Mouse (Mus musculus): ENCODE measurements around the gene Mkrn1.
"Not testable (repeated sequence)": the region's sequence is repeated elsewhere in the genome, so short reads cannot be mapped to it uniquely, and the experiment has no call there.

The Mkrn1 gene

DNA sequence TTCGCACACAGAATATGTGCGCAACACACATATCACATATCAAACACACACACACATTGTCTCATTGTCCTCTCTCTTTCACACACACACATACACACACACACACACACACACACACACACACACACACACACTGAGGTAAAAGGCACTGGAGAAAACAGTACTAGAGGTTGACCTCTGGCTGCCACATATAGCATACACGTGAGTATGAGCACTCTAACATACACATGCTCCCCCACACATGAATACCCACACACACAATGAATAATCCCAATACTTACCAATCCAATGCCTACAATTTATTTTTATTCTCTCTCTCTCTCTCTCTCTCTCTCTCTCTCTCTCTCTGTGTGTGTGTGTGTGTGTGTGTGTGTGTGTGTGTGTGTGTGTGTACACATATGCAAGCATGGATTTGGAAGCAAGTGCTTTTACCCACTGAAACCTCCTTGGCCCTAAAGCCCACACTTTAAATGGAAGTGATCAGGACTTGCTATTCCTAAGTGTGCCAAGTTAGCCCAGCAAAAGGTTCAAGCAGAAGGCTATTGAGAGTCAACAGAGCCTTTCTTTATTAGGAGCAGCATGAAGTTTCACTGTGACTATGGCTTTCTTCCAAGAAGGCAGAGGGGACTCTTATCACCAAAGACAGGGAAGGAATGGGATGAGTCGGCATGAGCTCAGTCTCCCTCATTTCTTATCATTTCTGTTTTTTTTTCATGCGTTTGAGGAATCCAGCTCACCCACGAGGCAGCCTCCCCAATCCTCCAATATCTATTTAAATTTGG, 8.9 kb upstream of the Mkrn1 start:
- DNase-seq, result no peak

DNA sequence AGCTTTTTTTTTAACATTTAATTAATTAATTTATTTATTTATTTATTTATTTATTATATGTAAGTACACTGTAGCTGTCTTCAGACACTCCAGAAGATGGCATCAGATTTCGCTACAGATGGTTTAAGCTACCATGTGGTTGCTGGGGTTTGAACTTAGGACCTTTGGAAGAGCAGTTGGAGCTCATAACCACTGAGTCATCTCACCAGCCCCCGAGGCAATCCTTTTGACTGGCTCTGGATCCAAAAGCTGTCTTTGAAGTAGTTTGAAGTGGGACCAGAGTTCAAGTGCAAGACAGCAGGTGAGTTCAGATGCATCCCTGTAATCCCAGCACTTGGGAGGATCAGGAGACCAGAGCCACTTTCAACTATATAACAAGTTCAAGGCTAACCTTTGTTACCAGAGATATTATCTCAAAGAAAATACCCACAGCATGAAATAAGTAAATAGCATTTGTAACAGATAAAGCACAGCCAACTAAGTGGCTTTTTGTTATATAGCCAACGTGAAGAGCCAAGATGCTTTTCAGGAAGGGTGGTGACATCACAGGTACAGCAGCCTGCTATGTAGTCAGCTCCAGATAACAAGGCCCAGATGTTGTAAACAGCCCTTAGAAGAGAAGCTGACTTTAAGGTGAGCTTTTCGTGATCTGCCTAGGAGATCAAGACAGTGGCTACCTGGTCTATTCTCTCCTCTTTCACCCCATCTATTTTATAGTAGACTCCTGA, 7.2 kb upstream of the Mkrn1 start:
- no peak for DNase-seq

DNA sequence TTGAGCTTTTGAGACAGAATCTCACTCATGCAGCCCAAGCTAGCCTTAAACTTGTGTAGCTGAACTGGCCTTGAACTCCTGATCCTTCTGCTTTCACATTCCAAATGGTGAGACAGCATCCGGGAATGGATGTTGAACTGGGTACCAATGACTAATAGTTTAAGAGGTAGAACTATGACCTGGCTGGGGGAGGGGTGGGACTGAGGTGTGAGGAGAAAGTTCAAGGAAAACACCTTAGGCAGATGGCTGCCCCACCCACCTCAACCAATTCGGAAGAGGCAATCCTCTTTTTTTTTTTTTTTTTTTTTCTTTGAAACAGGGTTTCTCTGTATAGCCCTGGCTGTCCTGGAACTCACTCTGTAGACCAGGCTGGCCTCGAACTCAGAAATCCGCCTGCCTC, 6.5 kb upstream of the Mkrn1 start:
- no peak for DNase-seq

DNA sequence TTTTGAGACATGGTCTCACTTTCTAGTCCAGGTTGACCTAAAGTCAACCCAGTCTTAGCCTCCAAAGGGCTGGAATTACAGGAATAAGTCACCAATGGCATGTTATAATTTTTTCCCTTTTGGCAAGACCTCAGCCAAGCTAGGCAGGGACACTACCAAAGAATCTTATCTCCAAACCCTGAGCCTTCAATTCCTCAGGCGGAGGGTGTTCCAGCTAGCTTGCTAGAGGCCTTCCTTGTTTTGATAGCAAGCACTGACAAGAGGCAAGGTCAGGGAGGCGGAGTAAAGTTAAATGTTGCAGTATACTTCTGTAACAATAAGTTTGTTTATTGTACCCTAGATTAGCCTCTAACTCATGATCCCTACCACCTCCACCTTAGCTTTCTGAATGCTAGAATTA, 4.9 kb upstream of the Mkrn1 start:
- no peak for DNase-seq

DNA sequence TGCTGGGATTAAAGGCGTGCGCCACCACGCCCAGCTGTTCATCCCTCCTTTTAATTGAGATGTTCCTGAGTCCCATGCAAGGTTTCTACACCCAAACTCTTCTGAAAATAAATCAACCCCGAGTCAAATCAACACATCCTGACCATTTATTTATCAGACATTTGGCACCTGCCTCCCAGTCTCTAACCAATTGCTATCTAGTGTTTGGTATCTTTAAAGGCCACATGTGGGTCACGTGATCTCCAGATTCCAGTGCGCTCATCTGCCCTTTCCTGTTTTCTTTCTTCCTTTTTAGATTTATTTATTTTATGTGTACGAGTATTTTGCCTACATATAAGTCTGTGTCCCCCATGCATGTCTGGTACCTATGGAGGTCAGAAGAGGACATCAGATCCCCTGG, 3.4 kb upstream of the Mkrn1 start:
- DNase-seq, result no peak

DNA sequence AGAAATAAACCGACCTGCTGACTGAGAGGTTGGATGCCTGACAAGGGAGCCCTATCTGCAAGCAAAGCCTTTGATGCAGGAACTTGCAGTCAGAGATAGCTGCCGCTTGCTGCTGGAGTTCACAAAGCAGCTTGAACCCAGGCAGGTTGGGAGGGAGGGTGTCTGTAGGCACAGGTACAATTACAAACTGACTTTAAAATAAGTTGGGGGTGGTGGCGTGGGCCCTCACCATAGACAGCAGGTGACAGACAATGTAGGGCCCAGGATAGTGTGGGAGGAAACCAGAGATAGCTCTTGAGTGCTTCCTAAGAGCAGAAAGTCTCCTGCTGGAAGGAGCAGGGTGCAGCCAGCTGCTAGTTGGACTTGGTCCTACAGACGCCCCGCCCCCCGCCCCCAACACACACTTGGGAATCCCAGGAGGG, 2.9 kb upstream of the Mkrn1 start:
- peak; percentile 53 for DNase-seq

DNA sequence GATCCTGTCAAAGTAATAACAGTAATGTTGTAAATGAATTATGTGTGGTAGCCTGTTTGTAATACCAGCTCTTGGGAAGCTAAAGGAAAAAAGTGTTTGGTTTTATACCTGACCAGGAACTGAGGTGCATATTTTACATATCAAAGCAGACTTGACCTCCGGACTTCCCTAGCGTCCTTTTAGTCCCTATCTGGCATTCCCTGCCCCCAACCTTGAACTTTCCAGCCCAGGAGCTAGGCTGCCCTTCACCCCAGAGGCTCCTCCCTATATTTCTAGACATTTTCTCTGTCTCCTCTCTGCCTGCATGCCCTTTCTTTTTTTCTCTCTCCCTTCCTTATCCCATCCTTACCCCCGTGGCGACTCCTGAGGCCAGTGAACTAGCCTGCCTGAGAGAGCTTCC, 605 bp upstream of the Mkrn1 start:
- no peak for DNase-seq

DNA sequence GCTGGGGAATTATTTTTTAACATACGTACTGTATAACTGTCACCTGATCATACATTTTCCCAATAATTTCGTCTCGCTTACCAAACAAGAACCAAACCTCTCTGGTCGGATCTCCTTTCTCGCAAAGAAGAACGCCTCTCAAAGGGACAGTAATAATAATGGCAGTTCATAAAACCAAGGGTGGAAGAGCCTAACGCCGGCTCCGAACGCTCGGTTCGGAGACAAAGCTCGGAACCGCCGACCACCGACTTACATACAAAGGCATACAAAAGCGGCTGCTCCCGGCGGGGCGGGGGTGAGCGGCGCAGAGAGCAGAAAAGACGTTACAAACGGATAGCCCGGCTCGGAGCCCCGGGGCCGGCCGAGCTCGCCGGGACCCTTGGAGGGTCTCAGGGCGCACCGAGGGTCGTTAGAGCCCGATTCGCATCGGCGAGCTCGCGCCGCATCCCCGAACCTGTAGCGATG, 844 bp downstream of the Mkrn1 start:
- peak; percentile 18 for DNase-seq

DNA sequence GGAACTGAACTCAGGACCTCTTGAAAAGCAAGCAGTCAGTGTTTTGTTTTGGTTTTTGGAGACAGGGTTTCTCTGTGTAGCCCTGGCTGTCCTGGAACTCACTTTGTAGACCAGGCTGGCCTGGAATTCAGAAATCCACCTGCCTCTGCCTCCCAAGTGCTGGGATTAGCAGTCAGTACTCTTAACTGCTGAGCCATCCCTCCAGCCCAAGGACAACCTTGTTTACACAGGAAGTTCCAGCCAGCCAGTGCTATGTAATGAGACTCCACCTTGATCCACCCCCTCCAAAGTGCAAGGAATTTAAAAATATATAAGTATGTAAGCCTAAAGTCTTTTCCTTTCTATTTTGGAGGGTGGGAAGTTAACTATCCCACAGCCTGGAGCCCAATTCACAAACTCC, 3.6 kb downstream of the Mkrn1 start:
- not testable (repeated sequence) for DNase-seq

DNA sequence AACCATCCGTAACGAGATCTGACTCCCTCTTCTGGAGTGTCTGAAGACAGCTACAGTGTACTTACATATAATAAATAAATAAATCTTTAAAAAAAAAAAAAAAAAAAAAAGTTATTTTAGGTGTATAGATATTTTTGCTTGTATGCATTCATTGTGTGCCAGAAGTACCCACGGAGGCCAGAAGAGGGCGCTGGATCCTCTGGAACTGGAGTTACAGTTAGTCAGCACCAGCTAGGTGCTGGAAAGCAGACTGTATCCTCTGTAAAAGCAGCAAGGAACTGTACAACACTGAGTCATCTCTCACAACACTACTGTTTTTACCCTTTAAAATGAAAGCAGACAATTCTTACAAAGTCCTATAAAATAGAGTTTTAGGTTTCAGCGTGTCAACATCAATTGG, 4.5 kb downstream of the Mkrn1 start:
- DNase-seq, result peak; percentile 70

DNA sequence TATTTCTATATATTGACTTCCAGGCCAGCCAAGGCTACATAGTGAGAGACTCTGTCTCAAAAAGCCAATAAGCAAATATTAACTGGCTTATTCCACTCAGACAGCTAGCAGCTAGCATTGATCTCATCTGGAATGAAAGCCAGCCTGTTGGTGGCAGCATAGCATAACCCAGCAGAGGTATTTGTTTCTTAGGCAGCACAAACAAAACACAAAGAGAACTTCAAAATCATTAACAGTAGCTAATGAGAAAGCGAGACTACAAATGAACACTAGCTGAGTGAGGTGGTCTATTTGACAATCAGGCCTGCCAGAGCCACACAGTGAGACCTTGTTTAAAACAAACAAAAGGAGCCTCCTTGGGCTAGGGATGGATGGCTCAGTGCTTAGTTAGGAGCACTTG, 6.2 kb downstream of the Mkrn1 start:
- DNase-seq, result no peak

DNA sequence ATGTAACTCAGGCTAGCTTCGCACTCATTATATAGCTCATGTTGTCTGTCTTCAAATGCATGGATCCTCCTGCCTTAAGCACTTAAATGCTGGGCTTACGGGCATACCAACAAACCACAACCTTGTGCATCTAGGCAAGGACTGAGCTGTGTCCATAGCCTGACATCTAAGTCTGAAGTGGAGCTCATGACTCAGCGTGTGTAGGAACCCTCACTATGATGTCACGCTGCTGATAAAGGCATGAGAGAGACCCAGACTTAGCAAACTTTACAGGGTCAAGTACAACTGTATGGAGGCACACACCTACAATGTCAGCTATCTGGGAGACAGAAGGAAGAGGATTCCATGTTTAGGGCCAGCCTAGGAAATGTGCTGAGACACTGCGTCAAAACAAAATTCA, 13.8 kb downstream of the Mkrn1 start:
- DNase-seq, result no peak

DNA sequence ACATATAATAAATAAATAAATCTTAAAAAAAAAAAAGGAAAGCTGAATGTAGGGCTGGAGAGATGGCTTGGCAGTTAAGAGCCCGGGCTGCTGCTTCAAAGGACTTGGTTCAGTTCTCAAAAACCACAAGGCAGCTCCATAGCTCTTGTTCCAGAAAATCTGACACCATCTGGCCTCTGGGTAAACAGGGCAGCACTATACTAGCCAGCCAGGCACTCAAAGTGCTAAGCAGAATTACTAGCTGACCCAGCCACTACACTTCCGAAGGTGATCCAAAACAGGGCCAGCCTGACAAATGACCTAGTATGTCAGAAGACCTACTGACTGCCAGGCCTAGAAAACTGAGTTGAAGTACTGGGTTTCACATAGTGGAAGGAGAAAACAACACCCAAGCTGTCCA, 17.1 kb downstream of the Mkrn1 start:
- no peak for DNase-seq

DNA sequence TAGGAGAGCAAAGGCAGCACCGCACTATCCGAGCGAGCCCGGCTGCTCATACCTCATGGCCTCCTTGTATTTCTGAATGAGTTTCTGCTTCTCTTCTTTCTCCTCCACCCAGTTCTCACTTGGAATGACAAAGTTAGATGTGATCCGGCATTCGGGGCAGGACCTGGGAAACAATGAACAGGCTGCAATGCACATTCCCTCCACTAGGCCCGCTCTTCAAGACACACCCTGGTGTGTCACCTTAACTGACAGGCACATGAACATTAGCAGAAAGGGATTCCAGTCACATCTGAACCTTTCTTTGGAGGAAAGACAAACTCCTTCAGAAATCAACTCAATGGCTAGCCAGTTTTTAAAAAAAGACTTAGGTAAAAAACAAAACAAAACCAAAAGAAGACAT, 19.9 kb downstream of the Mkrn1 start:
- no peak for DNase-seq

DNA sequence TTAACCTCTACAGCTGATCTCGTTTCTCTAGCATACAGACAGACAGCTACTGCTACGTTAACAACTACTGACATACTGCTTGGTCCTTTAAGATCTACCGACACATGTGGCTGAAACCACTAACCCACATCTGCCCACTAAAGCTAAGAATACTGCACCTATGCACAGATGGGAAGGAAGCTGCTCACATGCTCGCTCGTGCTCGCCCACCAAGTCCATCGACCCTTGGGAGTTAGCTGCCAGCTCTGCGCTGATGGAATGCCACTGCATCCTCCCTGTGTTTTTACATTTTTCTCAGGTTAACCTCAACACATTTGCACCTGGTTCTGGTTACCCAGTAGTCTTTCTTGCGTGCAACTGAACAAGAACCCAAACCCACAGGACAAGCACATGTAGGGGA, 21.9 kb downstream of the Mkrn1 start:
- no peak for DNase-seq

DNA sequence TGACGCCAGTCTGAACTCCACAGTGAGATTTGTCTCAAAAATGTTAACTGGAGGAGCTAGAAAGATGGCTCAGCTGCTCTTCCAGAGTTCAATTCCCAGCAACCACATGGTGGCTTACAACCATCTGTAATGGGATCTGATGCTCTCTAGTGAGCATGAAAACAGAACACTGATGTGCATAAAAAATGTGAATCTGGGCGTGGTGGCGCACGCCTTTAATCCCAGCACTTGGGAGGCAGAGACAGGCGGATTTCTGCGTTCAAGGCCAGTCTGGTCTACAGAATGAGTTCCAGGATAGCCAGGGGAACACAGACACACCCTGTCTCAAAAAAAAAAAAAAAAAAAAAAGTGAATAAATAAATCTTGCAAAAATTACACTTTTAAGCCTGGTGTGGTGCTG, 23.2 kb downstream of the Mkrn1 start:
- DNase-seq, result no peak

DNA sequence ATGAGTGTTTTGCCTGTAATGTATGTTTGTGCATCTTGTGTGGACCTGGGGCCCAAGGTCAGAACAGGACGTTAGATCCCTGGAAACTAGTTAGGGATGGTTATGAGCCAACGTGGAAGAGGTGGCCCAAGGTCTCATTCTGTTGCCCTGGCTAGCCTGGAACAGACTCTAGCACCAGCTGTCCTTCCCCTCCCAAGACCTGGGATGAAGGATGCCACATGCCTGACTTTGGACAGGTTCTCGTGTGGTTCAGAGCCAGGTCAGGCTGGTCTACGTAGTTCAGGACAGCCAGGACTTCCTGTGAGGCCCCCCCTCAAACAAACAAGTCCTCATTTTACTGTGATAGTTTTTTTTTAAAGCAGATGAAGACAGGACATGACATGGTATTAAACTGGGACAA, 24.3 kb downstream of the Mkrn1 start:
- DNase-seq, result no peak

DNA sequence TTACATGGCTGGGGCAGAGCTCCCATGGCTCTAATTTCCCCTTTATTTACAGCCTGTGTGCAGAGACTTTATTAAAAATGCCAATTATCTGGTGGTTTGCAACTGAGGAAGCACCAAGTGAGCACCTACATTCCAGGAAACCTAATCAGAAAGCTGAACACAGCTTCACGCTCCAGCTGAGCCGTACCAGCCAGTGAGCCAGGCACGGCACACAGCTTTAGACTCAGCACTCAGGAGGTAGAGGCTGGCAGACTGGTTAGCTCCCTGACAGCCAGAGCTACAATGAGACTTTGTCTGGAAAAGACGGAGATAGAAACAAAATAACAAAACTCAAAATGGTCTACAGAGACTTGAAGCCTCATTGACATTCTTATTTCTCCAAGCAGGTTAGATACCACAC, 24.8 kb downstream of the Mkrn1 start:
- no peak for DNase-seq

DNA sequence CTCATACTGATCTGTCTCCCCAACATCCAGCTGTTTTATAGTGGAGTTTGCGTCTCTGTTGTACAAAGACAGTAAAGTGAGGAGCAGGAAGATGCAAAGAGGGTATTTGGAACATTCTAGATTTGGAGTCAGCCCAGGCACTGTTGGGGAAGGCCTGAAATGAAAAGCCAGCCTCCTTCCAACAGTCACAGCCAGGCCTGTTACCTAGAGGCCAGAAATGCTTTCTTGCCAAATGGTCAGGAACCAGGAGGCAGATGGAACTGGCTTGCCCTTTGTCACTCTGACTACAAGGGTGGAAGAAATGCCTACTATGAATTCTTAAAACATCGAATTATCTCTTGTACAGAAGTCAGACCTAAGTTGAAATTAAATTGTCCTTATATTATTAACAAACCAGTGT, 30.3 kb downstream of the Mkrn1 start:
- no peak for DNase-seq

DNA sequence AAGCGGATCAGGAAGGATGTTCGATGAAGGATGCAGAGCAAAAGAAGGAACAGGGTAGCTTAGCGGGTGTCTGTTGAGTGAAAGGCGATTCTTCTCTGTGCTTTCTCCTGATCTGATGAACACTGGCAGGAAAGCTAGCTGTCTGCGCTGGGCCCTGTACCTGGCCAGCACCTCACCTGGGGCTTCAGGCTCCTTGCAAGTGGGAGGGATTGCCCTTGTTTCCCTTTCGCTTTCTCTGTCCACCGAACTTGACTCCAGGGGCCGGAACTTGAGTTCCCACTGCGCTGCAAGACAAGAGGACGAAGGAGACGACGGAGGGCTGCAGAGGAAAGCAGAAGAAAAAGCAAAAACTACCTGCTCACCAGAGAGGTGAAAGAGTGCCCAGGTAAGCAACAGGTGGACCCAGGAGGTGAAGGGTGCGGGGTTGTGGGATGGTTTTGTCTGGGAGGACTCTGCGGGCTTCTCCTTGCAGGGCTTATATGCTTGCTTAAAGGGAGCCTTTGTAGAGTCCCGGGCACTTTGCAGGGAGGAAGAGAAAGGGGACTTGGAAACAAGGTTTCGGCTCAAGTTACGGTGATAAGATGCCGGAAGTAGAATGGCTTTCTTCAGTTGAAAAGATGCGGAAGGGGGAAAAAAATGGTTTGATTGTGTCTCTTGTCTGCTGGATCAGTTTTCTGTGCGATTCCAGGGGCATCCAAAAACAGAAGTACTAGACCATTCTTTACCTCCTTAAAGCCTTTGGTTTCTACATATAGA, 39.0 kb downstream of the Mkrn1 start, which contains the start of gene Rab19:
Rab19 (plus strand) TSS at position 51 of the 756 bp plus-strand sequence.
- no peak for DNase-seq

DNA sequence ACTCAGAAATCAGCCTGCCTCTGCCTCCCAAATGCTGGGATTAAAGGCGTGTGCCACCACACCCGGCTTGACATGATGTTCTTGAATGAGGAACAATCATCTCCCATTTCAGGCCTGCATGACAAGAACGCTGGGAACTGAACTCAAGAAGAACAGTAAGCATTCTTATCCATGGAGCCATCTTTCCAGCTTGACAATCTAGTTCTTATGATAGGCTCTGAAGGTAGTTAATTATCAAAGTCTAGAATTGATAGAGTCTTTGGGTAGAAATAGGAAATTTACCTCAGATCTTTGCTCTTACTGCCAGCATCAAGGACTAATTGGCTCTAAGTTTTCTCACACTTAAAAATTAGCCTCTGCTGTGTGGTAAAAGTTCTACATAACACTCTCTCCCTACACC, 40.0 kb downstream of the Mkrn1 start:
- no peak for DNase-seq

DNA sequence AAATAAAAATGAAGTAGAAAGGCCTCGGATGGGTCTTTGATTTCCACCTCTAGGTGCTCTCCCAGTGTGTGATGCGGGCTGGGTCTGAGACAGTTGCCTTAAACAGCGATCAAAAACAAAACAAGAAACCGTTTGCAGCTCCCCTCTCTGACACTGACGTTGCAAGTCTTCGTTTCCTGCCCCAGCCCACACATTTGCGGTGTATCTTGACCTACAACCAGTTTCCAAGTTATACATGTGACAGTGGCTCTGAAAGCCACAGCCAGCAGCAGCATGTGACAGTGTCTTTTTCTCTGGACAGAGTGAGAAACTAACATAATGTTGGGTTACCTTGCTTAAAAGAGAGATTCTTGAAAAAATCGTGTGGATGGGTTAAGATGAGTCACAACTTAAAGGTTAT, 40.5 kb downstream of the Mkrn1 start:
- DNase-seq, result no peak

DNA sequence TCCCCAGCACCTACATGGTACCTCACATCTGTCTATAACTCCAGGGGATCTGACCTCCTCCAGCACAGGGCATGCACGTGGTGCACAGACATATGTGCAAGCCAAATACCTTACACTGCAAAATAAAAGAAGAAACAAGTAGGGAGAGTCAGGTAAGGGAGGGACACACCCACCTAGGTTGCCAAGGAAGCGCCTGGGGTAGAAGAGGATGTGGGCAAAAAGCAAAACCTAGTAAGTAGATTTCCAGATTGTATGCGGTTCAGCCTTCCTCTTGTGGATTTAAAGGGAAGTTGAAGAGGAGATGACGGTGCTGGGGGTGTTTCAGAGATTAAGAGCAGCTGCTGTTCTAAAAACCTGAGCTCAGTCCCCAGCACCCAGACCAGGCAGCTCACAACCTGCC, 41.0 kb downstream of the Mkrn1 start:
- DNase-seq, result no peak
